Mouse (Mus musculus) C2C12 (cell line): ENCODE results near the gene Trex1. TPM values are rescaled to one million over a fixed set of nuclear protein-coding genes. Genes with fewer than 3 reads are reported as not detected.

Experiments
- H3K27me3 ChIP-seq: one replicate; pipeline ENCODE4 v1.6.1; 2011; ENCODE audit not compliant: control insufficient read depth, insufficient read depth, insufficient read length
- H3K36me3 ChIP-seq: one replicate; pipeline ENCODE4 v1.6.1; 2011; ENCODE audit not compliant: control insufficient read depth, insufficient read depth
- H3K4me3 ChIP-seq: one replicate; pipeline ENCODE4 v1.5.1; 2011; ENCODE audit warnings: mild to moderate bottlenecking, control low read depth; ENCODE audit not compliant: poor library complexity, insufficient read depth, severe bottlenecking
- H3K79me2 ChIP-seq: one replicate; pipeline ENCODE4 v1.6.1; 2011; ENCODE audit not compliant: control insufficient read depth, insufficient read depth
- H3K79me3 ChIP-seq: one replicate; pipeline ENCODE4 v1.6.1; 2011; ENCODE audit warnings: low read depth, control low read depth
- H3ac ChIP-seq: one replicate; pipeline ENCODE3; 2011; ENCODE audit warnings: low read depth; ENCODE audit not compliant: control insufficient read depth, insufficient read length
- CEBPB ChIP-seq: IDR thresholded peaks from one replicate; pipeline ENCODE4 v1.6.1; 2011; ENCODE audit warnings: low read depth, mild to moderate bottlenecking, control low read depth, moderate library complexity
- CTCF ChIP-seq: IDR thresholded peaks from one replicate; pipeline ENCODE4 v1.5.1; 2011; ENCODE audit not compliant: control insufficient read depth, insufficient read depth, insufficient read length
- FOSL1 ChIP-seq: IDR thresholded peaks from one replicate; pipeline ENCODE4 v1.8.0; 2011; ENCODE audit warnings: mild to moderate bottlenecking, low read length; ENCODE audit not compliant: poor library complexity, insufficient read depth, severe bottlenecking
- MAX ChIP-seq: IDR thresholded peaks from one replicate; pipeline ENCODE4 v1.6.1; 2011; ENCODE audit warnings: mild to moderate bottlenecking, control low read depth
- MYOD1 ChIP-seq: IDR thresholded peaks from one replicate; pipeline ENCODE4 v1.6.1; 2011; ENCODE audit warnings: low read depth; ENCODE audit not compliant: control insufficient read depth, insufficient read length
- MYOG ChIP-seq: IDR thresholded peaks from one replicate; pipeline ENCODE4 v1.6.1; 2011; ENCODE audit not compliant: control insufficient read depth, insufficient read length; ENCODE audit errors: extremely low read depth
- USF1 ChIP-seq: IDR thresholded peaks from one replicate; pipeline ENCODE4 v1.6.1; 2011; ENCODE audit warnings: low read depth, mild to moderate bottlenecking, control low read depth, moderate library complexity
- polyA plus RNA-seq: library from polyadenylated mRNA; unstranded; fragments of >200 nt; fragmentation: generic; extraction: Trizol; gene quantifications from one replicate; pipeline ENCODE4 v1.2.1, GENCODE M21; 2012; ENCODE audit warnings: missing spikeins

The Trex1 gene
- polyA plus RNA-seq, 1 experiment = 12.7 TPM

DNA sequence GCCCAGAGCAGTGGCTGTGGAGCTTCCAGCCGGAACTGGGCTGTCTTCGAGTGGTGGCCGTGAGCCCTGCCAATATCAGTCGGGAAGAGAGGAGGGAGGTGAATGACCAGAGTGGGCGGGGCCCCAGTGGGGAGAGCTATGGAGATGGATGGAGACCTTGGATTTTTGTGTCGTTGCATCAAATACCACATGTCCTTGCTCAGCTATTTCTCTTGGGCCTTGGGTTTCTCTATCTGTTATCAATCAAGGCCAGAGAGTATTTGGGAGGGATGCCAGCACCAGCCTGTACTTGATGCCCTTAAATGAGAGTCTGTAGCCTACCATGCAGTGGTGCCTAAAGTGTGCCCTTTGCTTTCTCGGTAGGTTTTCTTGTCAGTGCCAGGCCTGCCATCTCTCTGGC lies 43.7 kb upstream of the Trex1 start:
- TF ChIP-seq MYOG = no peak
- no peak for TF ChIP-seq MYOD1
- TF ChIP-seq USF1 = no peak
- no peak for TF ChIP-seq FOSL1
- TF ChIP-seq MAX = no peak
- TF ChIP-seq CEBPB = no peak
- TF ChIP-seq CTCF = no peak
- Histone ChIP-seq H3K36me3 (no peaks in the 10 kb centered on the region), H3K79me2 (no peaks in the 10 kb centered on the region), H3K4me3 (no peak overlapping the region), H3ac (no peak overlapping the region), H3K79me3 (no peaks in the 10 kb centered on the region), H3K27me3 (no peaks in the 10 kb centered on the region)

GRCm38 (mm10) chr9:109102541-109102940 lies 43.0 kb upstream of the Trex1 start:
- Histone ChIP-seq H3ac (no peak overlapping the region), H3K79me3 (no peaks in the 10 kb centered on the region), H3K27me3 (no peaks in the 10 kb centered on the region), H3K36me3 (no peaks in the 10 kb centered on the region), H3K79me2 (no peaks in the 10 kb centered on the region), H3K4me3 (no peak overlapping the region)
- TF ChIP-seq MYOD1 = no peak
- no peak for TF ChIP-seq USF1
- no peak for TF ChIP-seq CTCF
- no peak for TF ChIP-seq CEBPB
- no peak for TF ChIP-seq MYOG
- no peak for TF ChIP-seq MAX
- no peak for TF ChIP-seq FOSL1

- no peak for TF ChIP-seq MAX
- TF ChIP-seq MYOD1 = no peak
- no peak for TF ChIP-seq USF1
- no peak for TF ChIP-seq CEBPB
- no peak for TF ChIP-seq FOSL1
- TF ChIP-seq CTCF = no peak
- no peak for TF ChIP-seq MYOG
- H3K79me2 ChIP-seq = peaks cover under 1% of the 10 kb centered on the region
- H3ac ChIP-seq = no peak overlapping the region
- no peaks in the 10 kb centered on the region for H3K36me3 ChIP-seq
- H3K79me3 ChIP-seq = no peaks in the 10 kb centered on the region
- no peaks in the 10 kb centered on the region for H3K27me3 ChIP-seq
- no peak overlapping the region for H3K4me3 ChIP-seq
Observed at GRCm38 (mm10) chr9:109101933-109102445, 42.5 kb upstream of the Trex1 start.

GRCm38 (mm10) chr9:109100307-109100928 lies 40.9 kb upstream of the Trex1 start:
- TF ChIP-seq MAX (no peak), FOSL1 (no peak), USF1 (no peak), CEBPB (no peak), MYOG (no peak), CTCF (no peak), MYOD1 (no peak)
- no peaks in the 10 kb centered on the region for H3K27me3 ChIP-seq
- no peak overlapping the region for H3ac ChIP-seq
- peaks cover 7% of the 10 kb centered on the region for H3K79me2 ChIP-seq
- no peak overlapping the region for H3K4me3 ChIP-seq
- H3K36me3 ChIP-seq = no peaks in the 10 kb centered on the region
- no peaks in the 10 kb centered on the region for H3K79me3 ChIP-seq

DNA sequence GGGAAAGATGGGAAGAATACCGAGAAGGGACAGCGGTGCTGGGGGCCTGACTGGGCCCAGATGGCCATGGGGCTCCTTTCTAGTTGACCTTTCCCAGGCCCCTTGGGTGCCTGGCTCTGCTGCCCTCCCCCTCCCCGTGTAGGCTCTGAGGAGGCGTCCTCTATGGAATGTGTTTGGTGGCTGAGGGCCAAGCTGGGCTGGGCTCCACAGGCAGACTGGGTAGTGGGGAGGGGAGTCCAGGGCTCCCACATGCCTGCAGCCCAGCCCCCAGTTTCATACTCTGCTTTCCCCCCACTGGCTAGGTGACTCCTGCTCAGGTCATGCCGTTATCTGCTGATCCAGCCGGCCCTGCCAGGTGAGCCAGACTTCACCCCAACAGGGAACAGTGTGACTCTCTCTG lies 39.4 kb upstream of the Trex1 start:
- H3ac ChIP-seq = no peak overlapping the region
- no peak for TF ChIP-seq MAX
- no peak for TF ChIP-seq FOSL1
- no peak for TF ChIP-seq MYOD1
- TF ChIP-seq USF1 = no peak
- no peak for TF ChIP-seq CEBPB
- TF ChIP-seq CTCF = no peak
- no peak for TF ChIP-seq MYOG
- peaks cover 7% of the 10 kb centered on the region for H3K79me2 ChIP-seq
- H3K79me3 ChIP-seq = no peaks in the 10 kb centered on the region
- no peaks in the 10 kb centered on the region for H3K27me3 ChIP-seq
- H3K36me3 ChIP-seq = no peaks in the 10 kb centered on the region
- no peak overlapping the region for H3K4me3 ChIP-seq

- H3ac ChIP-seq = no peak overlapping the region
- H3K36me3 ChIP-seq = no peaks in the 10 kb centered on the region
- H3K27me3 ChIP-seq = no peaks in the 10 kb centered on the region
- peaks cover 7% of the 10 kb centered on the region for H3K79me2 ChIP-seq
- no peaks in the 10 kb centered on the region for H3K79me3 ChIP-seq
- H3K4me3 ChIP-seq = no peak overlapping the region
- TF ChIP-seq CEBPB = no peak
- no peak for TF ChIP-seq USF1
- TF ChIP-seq MAX = no peak
- no peak for TF ChIP-seq FOSL1
- no peak for TF ChIP-seq MYOG
- no peak for TF ChIP-seq CTCF
- TF ChIP-seq MYOD1 = no peak
Observed at GRCm38 (mm10) chr9:109098366-109098765, 38.8 kb upstream of the Trex1 start.
